Mouse (Mus musculus): ENCODE measurements around the gene Gpr137. TPM values are rescaled to one million over a fixed set of nuclear protein-coding genes. Genes with fewer than 3 reads are reported as not detected.

Gene Gpr137
- polyA plus RNA-seq, 1 experiment: 39.9 TPM

DNA sequence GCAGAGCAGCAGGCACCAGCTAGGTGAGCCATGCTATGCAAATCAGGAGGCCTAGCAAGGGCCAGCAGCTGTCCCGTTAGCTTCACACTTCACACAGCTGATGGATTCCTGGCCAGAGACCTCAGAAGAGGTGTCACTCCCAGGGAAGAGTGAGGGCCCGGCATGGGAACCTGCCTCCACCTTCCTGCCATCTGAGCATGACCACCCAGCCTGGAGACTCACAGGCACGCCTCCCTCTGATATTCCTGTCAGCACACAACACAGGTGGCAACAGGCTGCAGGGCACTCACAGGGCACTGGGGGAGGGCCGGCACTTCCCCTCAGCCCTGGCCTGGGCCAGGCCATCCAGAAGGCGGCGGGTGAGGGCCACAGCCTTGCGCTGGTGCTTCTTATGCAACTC is 13.1 kb upstream of the Gpr137 start:
- H3K4me3 ChIP-seq: no peak overlapping the region
- H3ac ChIP-seq (ENCODE audit: control insufficient read depth, insufficient read length): no peak overlapping the region
- no peaks in the 10 kb centered on the region for H3K27me3 ChIP-seq (ENCODE audit: control insufficient read depth, insufficient read depth, insufficient read length)
- TF ChIP-seq POLR2A (IDR thresholded peaks at IDR 0.05; ENCODE audit: insufficient read length, low read depth) (no peak), MAX (IDR thresholded peaks at IDR 0.05; ENCODE audit: low read depth) (no peak), MYOD1 (IDR thresholded peaks at IDR 0.05; ENCODE audit: control insufficient read depth in 1 of 3, insufficient read length in 2 of 3, low read depth in 2 of 3) (no peak), MYOG (IDR thresholded peaks at IDR 0.05; ENCODE audit: control insufficient read depth in 1 of 3, insufficient read depth in 1 of 3, insufficient read length in 2 of 3, low read depth in 2 of 3) (no peak), E2F4 (IDR thresholded peaks at IDR 0.05; ENCODE audit: insufficient read depth) (no peak), USF1 (IDR thresholded peaks at IDR 0.05; ENCODE audit: low read depth) (no peak), REST (IDR thresholded peaks at IDR 0.05; ENCODE audit: insufficient read depth, insufficient read length) (no peak), TCF12 (IDR thresholded peaks at IDR 0.05; ENCODE audit: insufficient read depth, poor library complexity, severe bottlenecking) (no peak)
- peaks cover 5% of the 10 kb centered on the region for H3K36me3 ChIP-seq (ENCODE audit: control insufficient read depth, insufficient read depth)
- no peak overlapping the region for H3K4me2 ChIP-seq (ENCODE audit: low read depth)
- H3K79me2 ChIP-seq (ENCODE audit: control insufficient read depth, insufficient read depth): no peaks in the 10 kb centered on the region

GRCm38 (mm10) chr19:6954046-6954445 is 11.8 kb upstream of the Gpr137 start:
- Histone ChIP-seq H3K4me2 (ENCODE audit: low read depth) (no peak overlapping the region), H3ac (ENCODE audit: control insufficient read depth, insufficient read length) (no peak overlapping the region), H3K4me3 (no peak overlapping the region), H3K79me2 (ENCODE audit: control insufficient read depth, insufficient read depth) (no peaks in the 10 kb centered on the region), H3K27me3 (ENCODE audit: control insufficient read depth, insufficient read depth, insufficient read length) (no peaks in the 10 kb centered on the region), H3K36me3 (ENCODE audit: control insufficient read depth, insufficient read depth) (no peaks in the 10 kb centered on the region)
- TF ChIP-seq MAX (IDR thresholded peaks at IDR 0.05; ENCODE audit: low read depth) (no peak), MYOG (IDR thresholded peaks at IDR 0.05; ENCODE audit: control insufficient read depth in 1 of 3, insufficient read depth in 1 of 3, insufficient read length in 2 of 3, low read depth in 2 of 3) (peak in 2 of 3 experiments; percentile 2 to 22), POLR2A (IDR thresholded peaks at IDR 0.05; ENCODE audit: insufficient read length, low read depth) (no peak), TCF3 (IDR thresholded peaks at IDR 0.05; ENCODE audit: insufficient read length, low read depth) (no peak), TCF12 (IDR thresholded peaks at IDR 0.05; ENCODE audit: insufficient read depth, poor library complexity, severe bottlenecking) (no peak), REST (IDR thresholded peaks at IDR 0.05; ENCODE audit: insufficient read depth, insufficient read length) (no peak), USF1 (IDR thresholded peaks at IDR 0.05; ENCODE audit: low read depth) (no peak), MYOD1 (IDR thresholded peaks at IDR 0.05; ENCODE audit: control insufficient read depth in 1 of 3, insufficient read length in 2 of 3, low read depth in 2 of 3) (peak in 1 of 3 experiments; percentile 43), E2F4 (IDR thresholded peaks at IDR 0.05; ENCODE audit: insufficient read depth) (no peak), POLR2AphosphoS2 (IDR thresholded peaks at IDR 0.05; ENCODE audit: insufficient read length, low read depth) (peak; percentile 59), SRF (IDR thresholded peaks at IDR 0.05; ENCODE audit: control insufficient read depth, insufficient read length, low read depth) (no peak), CEBPB (IDR thresholded peaks at IDR 0.05; ENCODE audit: insufficient read depth, poor library complexity, severe bottlenecking) (no peak)

DNA sequence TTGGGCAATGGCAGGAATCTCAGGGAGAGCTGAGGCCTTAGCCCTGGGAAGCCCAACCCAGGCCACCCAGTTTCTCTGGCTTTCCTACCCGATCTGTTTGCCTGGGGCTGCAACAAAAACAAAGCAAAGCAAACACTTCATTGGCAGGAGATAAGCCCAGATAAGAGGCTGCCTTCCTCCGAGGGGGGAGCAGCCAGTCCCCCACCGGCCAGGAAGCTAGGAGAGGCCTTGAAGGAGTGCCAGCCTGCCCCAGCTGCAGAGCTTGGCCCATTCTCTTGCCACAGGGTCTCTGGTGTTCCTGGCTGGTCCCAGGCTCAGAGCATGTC is 10.4 kb upstream of the Gpr137 start:
- H3K4me3 ChIP-seq: peak overlapping the region; percentile 86
- TF ChIP-seq MYOG (IDR thresholded peaks at IDR 0.05; ENCODE audit: control insufficient read depth in 1 of 3, insufficient read depth in 1 of 3, insufficient read length in 2 of 3, low read depth in 2 of 3) (peak in 1 of 3 experiments; percentile 6), E2F4 (IDR thresholded peaks at IDR 0.05; ENCODE audit: insufficient read depth) (no peak), POLR2AphosphoS2 (IDR thresholded peaks at IDR 0.05; ENCODE audit: insufficient read length, low read depth) (peak; percentile 6), POLR2A (IDR thresholded peaks at IDR 0.05; ENCODE audit: insufficient read length, low read depth) (peak; percentile 14), TCF12 (IDR thresholded peaks at IDR 0.05; ENCODE audit: insufficient read depth, poor library complexity, severe bottlenecking) (no peak), SRF (IDR thresholded peaks at IDR 0.05; ENCODE audit: control insufficient read depth, insufficient read length, low read depth) (no peak), REST (IDR thresholded peaks at IDR 0.05; ENCODE audit: insufficient read depth, insufficient read length) (no peak), USF1 (IDR thresholded peaks at IDR 0.05; ENCODE audit: low read depth) (no peak)

GRCm38 (mm10) chr19:6951994-6952711 is 9.9 kb upstream of the Gpr137 start:
- H3K4me3 ChIP-seq: peak overlapping the region; percentile 86
- no peaks in the 10 kb centered on the region for H3K79me2 ChIP-seq (ENCODE audit: control insufficient read depth, insufficient read depth)
- no peaks in the 10 kb centered on the region for H3K36me3 ChIP-seq (ENCODE audit: control insufficient read depth, insufficient read depth)
- 0 out of 2 replicates have a peak, but pooled peaks have one; percentile 12 for TF ChIP-seq CEBPB (IDR thresholded peaks at IDR 0.05; ENCODE audit: insufficient read depth, poor library complexity, severe bottlenecking)
- no peak for TF ChIP-seq MYOG (IDR thresholded peaks at IDR 0.05; ENCODE audit: control insufficient read depth in 1 of 3, insufficient read depth in 1 of 3, insufficient read length in 2 of 3, low read depth in 2 of 3)
- TF ChIP-seq POLR2A (IDR thresholded peaks at IDR 0.05; ENCODE audit: insufficient read length, low read depth): peak; percentile 54
- TF ChIP-seq MAX (IDR thresholded peaks at IDR 0.05; ENCODE audit: low read depth): no peak
- TF ChIP-seq MYOD1 (IDR thresholded peaks at IDR 0.05; ENCODE audit: control insufficient read depth in 1 of 3, insufficient read length in 2 of 3, low read depth in 2 of 3): peak in 1 of 3 experiments; percentile 8
- no peak for TF ChIP-seq REST (IDR thresholded peaks at IDR 0.05; ENCODE audit: insufficient read depth, insufficient read length)
- no peak for TF ChIP-seq E2F4 (IDR thresholded peaks at IDR 0.05; ENCODE audit: insufficient read depth)
- TF ChIP-seq SRF (IDR thresholded peaks at IDR 0.05; ENCODE audit: control insufficient read depth, insufficient read length, low read depth): no peak
- no peak for TF ChIP-seq TCF12 (IDR thresholded peaks at IDR 0.05; ENCODE audit: insufficient read depth, poor library complexity, severe bottlenecking)
- no peak for TF ChIP-seq USF1 (IDR thresholded peaks at IDR 0.05; ENCODE audit: low read depth)
- TF ChIP-seq TCF3 (IDR thresholded peaks at IDR 0.05; ENCODE audit: insufficient read length, low read depth): no peak
- TF ChIP-seq POLR2AphosphoS2 (IDR thresholded peaks at IDR 0.05; ENCODE audit: insufficient read length, low read depth): peak; percentile 88
- no peaks in the 10 kb centered on the region for H3K27me3 ChIP-seq (ENCODE audit: control insufficient read depth, insufficient read depth, insufficient read length)
- peak overlapping the region; percentile 98 for H3K4me2 ChIP-seq (ENCODE audit: low read depth)
- H3ac ChIP-seq (ENCODE audit: control insufficient read depth, insufficient read length): peak overlapping the region; percentile 63

More for the DNA sequence above, 10.4 kb upstream of the Gpr137 start:
- Histone ChIP-seq H3K36me3 (ENCODE audit: control insufficient read depth, insufficient read depth) (no peaks in the 10 kb centered on the region), H3K27me3 (ENCODE audit: control insufficient read depth, insufficient read depth, insufficient read length) (no peaks in the 10 kb centered on the region), H3K79me2 (ENCODE audit: control insufficient read depth, insufficient read depth) (no peaks in the 10 kb centered on the region), H3ac (ENCODE audit: control insufficient read depth, insufficient read length) (peak overlapping the region; percentile 63), H3K4me2 (ENCODE audit: low read depth) (peak overlapping the region; percentile 98)

Data from myocyte (in vitro differentiated cells).